In genomic region chr16:4912907-4913782, GRCm38 (mm10) we compare ENCODE assay signal across 8 mouse cellular contexts. TPM values are rescaled to one million over a fixed set of nuclear protein-coding genes. Genes with fewer than 3 reads are reported as not detected.
DNase-seq lines count a peak whose midpoint lies in the region; ATAC-seq and TF ChIP-seq lines count a peak whose summit lies in the region.

No protein-coding gene starts in this region.

- ATAC-seq in hematopoietic stem cell, adult 5-6 weeks (replicated peaks in 1 of 2; ENCODE audit: insufficient read depth in 1 of 2, low FRiP score in 2 of 2, low TSS enrichment in 1 of 2, low read depth in 1 of 2, poor library complexity in 2 of 2, severe bottlenecking in 2 of 2) = peak; percentile 54 to 66
- peak; percentile 87 for ATAC-seq in megakaryocyte, adult 5-6 weeks (ENCODE audit: poor library complexity, severe bottlenecking)

- no peak overlapping the region for H3K4me3 ChIP-seq in left cerebral cortex, adult 2 months
- no peak overlapping the region for H3K4me3 ChIP-seq in brown adipose tissue, adult 24 weeks (ENCODE audit: insufficient read depth, low read depth, low read length)

- no peak for TF ChIP-seq CTCF in left cerebral cortex, adult 2 months (IDR thresholded peaks at IDR 0.05)

- intact Hi-C loops in left cerebral cortex, adult 2 months (cut with DNase I) = loop anchor here (1.0 to 2.0 kb wide), 2 partner anchors 26 to 34 kb away; partner anchors contain the start of gene Mgrn1

- peaks cover 8% of the 10 kb centered on the region for H3K4me1 ChIP-seq in brown adipose tissue, adult 24 weeks (ENCODE audit: control insufficient read depth, insufficient read depth, insufficient read length, low read length)

- DNase-seq in left cerebral cortex, adult 2 months (ENCODE audit: extremely low spot score in 1 of 2, low spot score in 2 of 2) = peak in 1 of 2 experiments; percentile 13
- DNase-seq in left cerebral cortex, adult 9 months (ENCODE audit: low spot score in 2 of 2) = no peak
- no peak for DNase-seq in c-Kit-positive CD71-positive TER-119-positive erythroid progenitor cells, embryonic 14.5 days (ENCODE audit: low spot score)
- no peak for DNase-seq in left cerebral cortex, adult 8-10 months (ENCODE audit: low spot score in 2 of 2)
- DNase-seq in layer of hippocampus, adult 18-20 months (ENCODE audit: low spot score in 2 of 2) = no peak

- H3K27ac ChIP-seq in left cerebral cortex, adult 2 months = peak overlapping the region; percentile 80
- peak overlapping the region; percentile 85 for H3K27ac ChIP-seq in brown adipose tissue, adult 24 weeks (replicated peaks; ENCODE audit: low read depth, low read length)

RNA-seq across cellular contexts. Expression of gene Nudt16l1, which starts 25.4 kb away (rescaled TPM):
- total RNA-seq in left cerebral cortex, adult 2 months (2021) = 10 to 100 TPM; 70.1 to 71.4 TPM
- 34.4 and 43.4 TPM in 2 replicates for polyA plus RNA-seq in brown adipose tissue, adult 24 weeks (2012; ENCODE audit: insufficient read depth, insufficient read length, missing spikeins)
- total RNA-seq in hematopoietic stem cell, adult 5-6 weeks (2017) = 12.8 and 22.6 TPM in 2 replicates
- 16.7 and 22.9 TPM in 2 replicates for total RNA-seq in megakaryocyte, adult 5-6 weeks (2015)
- 10.2 and 14.0 TPM in 2 replicates for total RNA-seq in megakaryocyte, adult 5-6 weeks (2017)
- total RNA-seq in left cerebral cortex, adult 8-10 months (2022) = 10 to 100 TPM; 65.1 to 79.3 (median 69.9) TPM
- 10 to 100 TPM; 73.0 to 78.3 TPM for total RNA-seq in layer of hippocampus, adult 18-20 months (2021)

RNA-seq across cellular contexts. Expression of gene Mgrn1, which starts 27.1 kb away (rescaled TPM):
- total RNA-seq in left cerebral cortex, adult 2 months (2021) = 100 to 1,000 TPM; 208 to 211 TPM
- 50.6 and 52.6 TPM in 2 replicates for polyA plus RNA-seq in brown adipose tissue, adult 24 weeks (2012; ENCODE audit: insufficient read depth, insufficient read length, missing spikeins)
- total RNA-seq in hematopoietic stem cell, adult 5-6 weeks (2017) = 16.5 and 26.0 TPM in 2 replicates
- total RNA-seq in megakaryocyte, adult 5-6 weeks (2015) = 30.4 and 33.0 TPM in 2 replicates
- total RNA-seq in megakaryocyte, adult 5-6 weeks (2017) = 32.1 and 41.0 TPM in 2 replicates
- total RNA-seq in left cerebral cortex, adult 8-10 months (2022) = 100 to 1,000 TPM; 210 to 220 (median 214) TPM
- total RNA-seq in layer of hippocampus, adult 18-20 months (2021) = 100 to 1,000 TPM; 214 to 215 TPM

RNA-seq across cellular contexts. Expression of gene Ubald1, which starts 33.0 kb away (rescaled TPM):
- total RNA-seq in left cerebral cortex, adult 2 months (2021) = 10 to 100 TPM; 91.8 to 93.7 TPM
- polyA plus RNA-seq in brown adipose tissue, adult 24 weeks (2012; ENCODE audit: insufficient read depth, insufficient read length, missing spikeins) = 14.2 and 16.7 TPM in 2 replicates
- total RNA-seq in hematopoietic stem cell, adult 5-6 weeks (2017) = 24.3 and 40.4 TPM in 2 replicates
- total RNA-seq in megakaryocyte, adult 5-6 weeks (2015) = 32.1 and 34.6 TPM in 2 replicates
- total RNA-seq in megakaryocyte, adult 5-6 weeks (2017) = 11.3 and 18.3 TPM in 2 replicates
- 10 to 100 TPM; 74.5 to 92.0 (median 80.8) TPM for total RNA-seq in left cerebral cortex, adult 8-10 months (2022)
- 10 to 100 TPM; 96.1 to 98.1 TPM for total RNA-seq in layer of hippocampus, adult 18-20 months (2021)

RNA-seq across cellular contexts. Expression of gene Anks3, which starts 50.9 kb away (rescaled TPM):
- 10 to 100 TPM; 67.3 to 68.3 TPM for total RNA-seq in left cerebral cortex, adult 2 months (2021)
- 12.0 and 14.1 TPM in 2 replicates for polyA plus RNA-seq in brown adipose tissue, adult 24 weeks (2012; ENCODE audit: insufficient read depth, insufficient read length, missing spikeins)
- total RNA-seq in hematopoietic stem cell, adult 5-6 weeks (2017) = 26.9 and 30.8 TPM in 2 replicates
- 13.7 and 15.0 TPM in 2 replicates for total RNA-seq in megakaryocyte, adult 5-6 weeks (2015)
- 15.6 and 19.0 TPM in 2 replicates for total RNA-seq in megakaryocyte, adult 5-6 weeks (2017)
- total RNA-seq in left cerebral cortex, adult 8-10 months (2022) = 10 to 100 TPM; 48.8 to 58.9 (median 56.3) TPM
- 10 to 100 TPM; 70.2 to 71.8 TPM for total RNA-seq in layer of hippocampus, adult 18-20 months (2021)
